Mouse (Mus musculus) embryonic fibroblast, embryonic 13.5 days (primary cell): ENCODE measurements around the gene Elf3. TPM values are rescaled to one million over a fixed set of nuclear protein-coding genes. Genes with fewer than 3 reads are reported as not detected.

Source experiments
- H3K27ac ChIP-seq: 2 replicates; pipeline ENCODE4 v1.5.1; 2012; ENCODE audit warnings: low read length, control low read depth, inconsistent platforms; ENCODE audit not compliant: insufficient read depth
- H3K4me1 ChIP-seq: 2 replicates; pipeline ENCODE4 v1.6.1; 2011; ENCODE audit warnings: low read length; ENCODE audit not compliant: control insufficient read depth, insufficient read depth
- H3K4me3 ChIP-seq: 2 replicates; pipeline ENCODE4 v1.5.1; 2011; ENCODE audit warnings: mild to moderate bottlenecking, control low read depth, low read length; ENCODE audit not compliant: insufficient read depth
- CTCF ChIP-seq: IDR thresholded peaks from 2 replicates; pipeline ENCODE4 v1.5.1; 2011; ENCODE audit warnings: mild to moderate bottlenecking, control low read depth, low read length, moderate library complexity, borderline replicate concordance; ENCODE audit not compliant: insufficient read depth
- POLR2A ChIP-seq: IDR thresholded peaks from 2 replicates; pipeline ENCODE4 v1.6.1; 2011; ENCODE audit warnings: low read depth, mild to moderate bottlenecking, control low read depth, low read length, moderate library complexity
- polyA plus RNA-seq: library from polyadenylated mRNA; stranded (reverse); fragments of >200 nt; gene quantifications from 2 replicates; pipeline ENCODE4 v1.2.4, GENCODE M21; 2011; ENCODE audit warnings: low read depth; ENCODE audit not compliant: missing spikeins, insufficient read length

Gene Elf3
- polyA plus RNA-seq, 1 experiment, result not detected

GRCm38 (mm10) chr1:135267663-135268446, 9.5 kb upstream of the Elf3 start:
- H3K27ac ChIP-seq, result no peak overlapping the region
- TF ChIP-seq POLR2A (no peak), CTCF (no peak)
- no peaks in the 10 kb centered on the region for H3K4me1 ChIP-seq
- H3K4me3 ChIP-seq, result no peak overlapping the region

GRCm38 (mm10) chr1:135265834-135266233, 7.5 kb upstream of the Elf3 start:
- H3K27ac ChIP-seq, result no peak overlapping the region
- no peaks in the 10 kb centered on the region for H3K4me1 ChIP-seq
- no peak overlapping the region for H3K4me3 ChIP-seq
- no peak for TF ChIP-seq POLR2A
- no peak for TF ChIP-seq CTCF

- no peak for TF ChIP-seq POLR2A
- no peak for TF ChIP-seq CTCF
- no peak overlapping the region for H3K27ac ChIP-seq
- H3K4me1 ChIP-seq, result no peaks in the 10 kb centered on the region
- no peak overlapping the region for H3K4me3 ChIP-seq
Measured at GRCm38 (mm10) chr1:135263316-135263715, 4.9 kb upstream of the Elf3 start.

- no peak overlapping the region for H3K4me3 ChIP-seq
- no peaks in the 10 kb centered on the region for H3K4me1 ChIP-seq
- H3K27ac ChIP-seq, result no peak overlapping the region
- TF ChIP-seq POLR2A (no peak), CTCF (no peak)
Measured at GRCm38 (mm10) chr1:135262329-135262728, 4.0 kb upstream of the Elf3 start.

- Histone ChIP-seq H3K4me3 (no peak overlapping the region), H3K4me1 (no peaks in the 10 kb centered on the region), H3K27ac (no peak overlapping the region)
- TF ChIP-seq POLR2A (no peak), CTCF (no peak)
Measured at GRCm38 (mm10) chr1:135260931-135261330, 2.6 kb upstream of the Elf3 start.

GRCm38 (mm10) chr1:135259128-135259436, 714 bp upstream of the Elf3 start:
- TF ChIP-seq CTCF (peak; percentile 65; the same call in 1 of the 2 replicates), POLR2A (no peak)
- no peak overlapping the region for H3K27ac ChIP-seq
- no peaks in the 10 kb centered on the region for H3K4me1 ChIP-seq
- no peak overlapping the region for H3K4me3 ChIP-seq

GRCm38 (mm10) chr1:135256299-135256698, 2.1 kb downstream of the Elf3 start:
- no peaks in the 10 kb centered on the region for H3K4me1 ChIP-seq
- H3K27ac ChIP-seq, result no peak overlapping the region
- no peak overlapping the region for H3K4me3 ChIP-seq
- no peak for TF ChIP-seq POLR2A

- Histone ChIP-seq H3K4me3 (no peak overlapping the region), H3K4me1 (no peaks in the 10 kb centered on the region), H3K27ac (no peak overlapping the region)
- no peak for TF ChIP-seq POLR2A
- TF ChIP-seq CTCF, result no peak
Measured at GRCm38 (mm10) chr1:135252854-135253253, 5.5 kb downstream of the Elf3 start.

- Histone ChIP-seq H3K4me3 (no peak overlapping the region), H3K27ac (no peak overlapping the region), H3K4me1 (no peaks in the 10 kb centered on the region)
- TF ChIP-seq CTCF, result no peak
- TF ChIP-seq POLR2A, result no peak
Measured at GRCm38 (mm10) chr1:135251405-135251804, 7.0 kb downstream of the Elf3 start.

GRCm38 (mm10) chr1:135250706-135251105, 7.7 kb downstream of the Elf3 start:
- no peaks in the 10 kb centered on the region for H3K4me1 ChIP-seq
- H3K27ac ChIP-seq, result no peak overlapping the region
- H3K4me3 ChIP-seq, result no peak overlapping the region
- TF ChIP-seq CTCF, result no peak
- TF ChIP-seq POLR2A, result no peak
